Mouse (Mus musculus): Measurements from ENCODE around the gene Olfr877.

DNA sequence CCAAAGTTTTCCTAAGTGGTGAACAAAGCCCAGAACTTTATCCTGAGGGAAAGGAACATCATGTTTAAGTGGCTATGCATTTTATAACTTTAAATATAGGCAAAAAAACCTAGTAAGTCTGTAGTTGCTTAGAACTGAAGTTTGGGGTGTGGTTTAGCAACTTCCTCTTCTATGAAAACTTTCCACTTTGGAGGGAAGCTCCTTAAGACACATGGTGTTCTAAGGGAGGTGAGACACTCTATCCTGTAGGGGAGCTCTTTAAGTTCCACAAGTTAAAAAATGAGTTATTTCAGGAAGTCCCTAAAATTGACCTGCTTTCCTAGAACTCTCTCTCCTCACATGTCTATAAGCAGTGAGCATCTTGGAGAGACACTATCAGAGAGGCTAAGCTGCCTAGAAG lies 46.8 kb upstream of the Olfr877 start:
- TF ChIP-seq CTCF (IDR thresholded peaks at IDR 0.05; ENCODE audit: control insufficient read depth, insufficient read depth, insufficient replicate concordance, low read depth, low read length) = no peak
- TF ChIP-seq POLR2A (IDR thresholded peaks at IDR 0.05; ENCODE audit: control insufficient read depth, low read depth, low read length) = no peak

All from testis, adult 2 months (tissue).